Mouse (Mus musculus): Measurements from ENCODE around the gene Scp2. TPM values are rescaled to one million over a fixed set of nuclear protein-coding genes. Genes with fewer than 3 reads are reported as not detected.
A peak's percentile ranks its signal among the peaks of the same experiment; 100 is the strongest.

Gene Scp2
- polyA plus RNA-seq, 1 experiment from 2014 or later = 293 TPM

GRCm38 (mm10) chr4:108051687-108052274, 93.0 kb downstream of the Scp2 start:
- H3K27ac ChIP-seq = no peak overlapping the region
- no peaks in the 10 kb centered on the region for H3K27me3 ChIP-seq (replicated peaks)
- H3K9me3 ChIP-seq = no peaks in the 10 kb centered on the region
- H3K4me2 ChIP-seq (replicated peaks) = no peak overlapping the region
- H3K36me3 ChIP-seq = peaks cover 25% of the 10 kb centered on the region
- ATAC-seq = no peak
- no peak overlapping the region for H3K9ac ChIP-seq
- H3K4me1 ChIP-seq (replicated peaks) = no peaks in the 10 kb centered on the region
- 87% methylated on average over 10 of the region's 10 CpGs for WGBS
- H3K4me3 ChIP-seq (replicated peaks) = no peak overlapping the region

- Histone ChIP-seq H3K36me3 (peaks cover 16% of the 10 kb centered on the region), H3K4me1 (replicated peaks) (no peaks in the 10 kb centered on the region), H3K9me3 (no peaks in the 10 kb centered on the region), H3K27me3 (replicated peaks) (no peaks in the 10 kb centered on the region), H3K27ac (no peak overlapping the region), H3K4me2 (replicated peaks) (no peak overlapping the region), H3K4me3 (replicated peaks) (no peak overlapping the region), H3K9ac (no peak overlapping the region)
- 88% methylated on average over 8 of the region's 8 CpGs for WGBS
- ATAC-seq = no peak
Observed at GRCm38 (mm10) chr4:108046136-108046535, 98.7 kb downstream of the Scp2 start.

- Histone ChIP-seq H3K27ac (no peak overlapping the region), H3K27me3 (replicated peaks) (no peaks in the 10 kb centered on the region), H3K4me1 (replicated peaks) (no peaks in the 10 kb centered on the region), H3K36me3 (peaks cover 16% of the 10 kb centered on the region), H3K4me2 (replicated peaks) (no peak overlapping the region), H3K4me3 (replicated peaks) (no peak overlapping the region), H3K9ac (no peak overlapping the region), H3K9me3 (no peaks in the 10 kb centered on the region)
- WGBS = 74% methylated on average over 19 of the region's 19 CpGs
- no peak for ATAC-seq
Observed at GRCm38 (mm10) chr4:108045136-108046107, 99.4 kb downstream of the Scp2 start.

- Histone ChIP-seq H3K4me1 (replicated peaks) (peaks cover 4% of the 10 kb centered on the region), H3K36me3 (no peaks in the 10 kb centered on the region), H3K9ac (no peak overlapping the region), H3K4me3 (replicated peaks) (no peak overlapping the region), H3K4me2 (replicated peaks) (no peak overlapping the region), H3K9me3 (no peaks in the 10 kb centered on the region), H3K27me3 (replicated peaks) (peaks cover 5% of the 10 kb centered on the region), H3K27ac (no peak overlapping the region)
- ATAC-seq = no peak
- 87% methylated on average over 8 of the region's 8 CpGs for WGBS
Observed at GRCm38 (mm10) chr4:108037027-108037426, 107.8 kb downstream of the Scp2 start.

- H3K4me1 ChIP-seq (replicated peaks) = peaks cover 16% of the 10 kb centered on the region
- no peak overlapping the region for H3K9ac ChIP-seq
- no peaks in the 10 kb centered on the region for H3K36me3 ChIP-seq
- no peaks in the 10 kb centered on the region for H3K9me3 ChIP-seq
- H3K27ac ChIP-seq = no peak overlapping the region
- H3K4me2 ChIP-seq (replicated peaks) = no peak overlapping the region
- ATAC-seq = no peak
- 72% methylated on average over 8 of the region's 8 CpGs for WGBS
- H3K4me3 ChIP-seq (replicated peaks) = no peak overlapping the region
- peaks cover 29% of the 10 kb centered on the region for H3K27me3 ChIP-seq (replicated peaks)
Observed at GRCm38 (mm10) chr4:108033041-108033764, 111.6 kb downstream of the Scp2 start.

- H3K27ac ChIP-seq = no peak overlapping the region
- H3K9me3 ChIP-seq = no peaks in the 10 kb centered on the region
- H3K4me1 ChIP-seq (replicated peaks) = peaks cover 16% of the 10 kb centered on the region
- ATAC-seq = no peak
- no peaks in the 10 kb centered on the region for H3K36me3 ChIP-seq
- WGBS = 40% methylated on average over 11 of the region's 11 CpGs
- H3K4me2 ChIP-seq (replicated peaks) = peak overlapping the region; percentile 99
- peaks cover 29% of the 10 kb centered on the region for H3K27me3 ChIP-seq (replicated peaks)
- H3K9ac ChIP-seq = peak overlapping the region; percentile 49; the same call in 1 of the 2 replicates
- peak overlapping the region; percentile 58 for H3K4me3 ChIP-seq (replicated peaks)
Observed at GRCm38 (mm10) chr4:108032352-108032849, 112.4 kb downstream of the Scp2 start.

GRCm38 (mm10) chr4:108031502-108032351, 113.1 kb downstream of the Scp2 start:
- no peaks in the 10 kb centered on the region for H3K36me3 ChIP-seq
- peak; percentile 46 for ATAC-seq
- 1% methylated on average over 85 of the region's 86 CpGs for WGBS
- H3K9ac ChIP-seq = peak overlapping the region; percentile 49
- peaks cover 29% of the 10 kb centered on the region for H3K27me3 ChIP-seq (replicated peaks)
- no peaks in the 10 kb centered on the region for H3K9me3 ChIP-seq
- H3K4me1 ChIP-seq (replicated peaks) = peaks cover 16% of the 10 kb centered on the region
- peak overlapping the region; percentile 58 for H3K4me3 ChIP-seq (replicated peaks)
- peak overlapping the region; percentile 99 for H3K4me2 ChIP-seq (replicated peaks)
- no peak overlapping the region for H3K27ac ChIP-seq

- Histone ChIP-seq H3K9ac (no peak overlapping the region), H3K4me3 (replicated peaks) (peak overlapping the region; percentile 58), H3K27ac (no peak overlapping the region), H3K4me2 (replicated peaks) (peak overlapping the region; percentile 99), H3K4me1 (replicated peaks) (peaks cover 16% of the 10 kb centered on the region), H3K36me3 (no peaks in the 10 kb centered on the region), H3K9me3 (no peaks in the 10 kb centered on the region), H3K27me3 (replicated peaks) (peaks cover 29% of the 10 kb centered on the region)
- ATAC-seq = no peak
- 7% methylated on average over 22 of the region's 22 CpGs for WGBS
Observed at GRCm38 (mm10) chr4:108030888-108031501, 113.8 kb downstream of the Scp2 start.

GRCm38 (mm10) chr4:108026193-108026592, 118.6 kb downstream of the Scp2 start:
- 16% methylated on average over 3 of the region's 3 CpGs for WGBS
- no peak for ATAC-seq

GRCm38 (mm10) chr4:108025269-108025668, 119.5 kb downstream of the Scp2 start:
- Histone ChIP-seq H3K4me1 (replicated peaks) (peaks cover 11% of the 10 kb centered on the region; the same call in 1 of the 2 replicates), H3K9ac (no peak overlapping the region), H3K9me3 (no peaks in the 10 kb centered on the region), H3K4me3 (replicated peaks) (no peak overlapping the region), H3K36me3 (no peaks in the 10 kb centered on the region), H3K27me3 (replicated peaks) (peaks cover 6% of the 10 kb centered on the region; the same call in 1 of the 2 replicates), H3K4me2 (replicated peaks) (peak overlapping the region; percentile 41), H3K27ac (0 out of 2 replicates have a peak overlapping the region, but pooled peaks have one; percentile 36)
- peak; percentile 92 for ATAC-seq
- 14% methylated on average over 10 of the region's 10 CpGs for WGBS

More at GRCm38 (mm10) chr4:108026193-108026592, 118.6 kb downstream of the Scp2 start:
- Histone ChIP-seq H3K27ac (no peak overlapping the region), H3K4me1 (replicated peaks) (peaks cover 18% of the 10 kb centered on the region; the same call in 1 of the 2 replicates), H3K36me3 (no peaks in the 10 kb centered on the region), H3K27me3 (replicated peaks) (peaks cover 16% of the 10 kb centered on the region), H3K4me2 (replicated peaks) (no peak overlapping the region), H3K9ac (no peak overlapping the region), H3K4me3 (replicated peaks) (no peak overlapping the region), H3K9me3 (no peaks in the 10 kb centered on the region)

- H3K9me3 ChIP-seq = no peaks in the 10 kb centered on the region
- no peaks in the 10 kb centered on the region for H3K36me3 ChIP-seq
- ATAC-seq = peak; percentile 69
- H3K4me3 ChIP-seq (replicated peaks) = no peak overlapping the region
- no peak overlapping the region for H3K4me2 ChIP-seq (replicated peaks)
- peaks cover 11% of the 10 kb centered on the region; the same call in 1 of the 2 replicates for H3K4me1 ChIP-seq (replicated peaks)
- no peak overlapping the region for H3K9ac ChIP-seq
- H3K27ac ChIP-seq = no peak overlapping the region
- H3K27me3 ChIP-seq (replicated peaks) = peaks cover under 1% of the 10 kb centered on the region; the same call in 1 of the 2 replicates
- WGBS = 56% methylated on average over 5 of the region's 5 CpGs
Observed at GRCm38 (mm10) chr4:108024641-108025040, 120.2 kb downstream of the Scp2 start.
